Mouse (Mus musculus) C2C12 (cell line): ENCODE data around the gene Rptor.

Experiments
- CTCF ChIP-seq: IDR thresholded peaks from one replicate; pipeline ENCODE4 v1.5.1; 2011; ENCODE audit not compliant: control insufficient read depth, insufficient read depth, insufficient read length
- FOSL1 ChIP-seq: IDR thresholded peaks from one replicate; pipeline ENCODE4 v1.8.0; 2011; ENCODE audit warnings: mild to moderate bottlenecking, low read length; ENCODE audit not compliant: poor library complexity, insufficient read depth, severe bottlenecking
- MAX ChIP-seq: IDR thresholded peaks from one replicate; pipeline ENCODE4 v1.6.1; 2011; ENCODE audit warnings: mild to moderate bottlenecking, control low read depth
- MYOD1 ChIP-seq: IDR thresholded peaks from one replicate; pipeline ENCODE4 v1.6.1; 2011; ENCODE audit warnings: low read depth; ENCODE audit not compliant: control insufficient read depth, insufficient read length
- MYOG ChIP-seq: IDR thresholded peaks from one replicate; pipeline ENCODE4 v1.6.1; 2011; ENCODE audit not compliant: control insufficient read depth, insufficient read length; ENCODE audit errors: extremely low read depth
- USF1 ChIP-seq: IDR thresholded peaks from one replicate; pipeline ENCODE4 v1.6.1; 2011; ENCODE audit warnings: low read depth, mild to moderate bottlenecking, control low read depth, moderate library complexity

GRCm38 (mm10) chr11:119630329-119630728 lies 27.6 kb downstream of the Rptor start:
- TF ChIP-seq MAX (no peak), CTCF (no peak), MYOG (no peak), USF1 (no peak), MYOD1 (no peak), FOSL1 (no peak)
